Mouse (Mus musculus) CH12.LX (cell line): ENCODE measurements around the gene Ramp2.

Source experiments
- BHLHE40 ChIP-seq: IDR thresholded peaks from 2 replicates; pipeline ENCODE4 v1.6.1; 2011; ENCODE audit warnings: mild to moderate bottlenecking, low read depth, low read length, improper control_type of control experiment
- CTCF ChIP-seq, 2 experiments: IDR thresholded peaks in 1 of 2; conservative IDR thresholded peaks in 1 of 2; 2 replicates each; pipeline ENCODE4 v1.5.1; 2011 to 2012; ENCODE audit warnings: low read depth in 2 of 2, low read length in 2 of 2, improper control_type of control experiment in 1 of 2, inconsistent platforms in 1 of 2, mild to moderate bottlenecking in 1 of 2, moderate library complexity in 1 of 2
- ELF1 ChIP-seq: IDR thresholded peaks from 2 replicates; pipeline ENCODE4 v1.6.1; 2014; ENCODE audit warnings: low read depth, mild to moderate bottlenecking, inconsistent platforms, low read length, improper control_type of control experiment
- EP300 ChIP-seq: IDR thresholded peaks from 2 replicates; pipeline ENCODE4 v1.6.1; 2011; ENCODE audit warnings: low read length, improper control_type of control experiment
- MAX ChIP-seq: IDR thresholded peaks from 2 replicates; pipeline ENCODE4 v1.6.1; 2011; ENCODE audit warnings: low read length, improper control_type of control experiment
- MXI1 ChIP-seq: IDR thresholded peaks from 2 replicates; pipeline ENCODE4 v1.6.1; 2011; ENCODE audit warnings: mild to moderate bottlenecking, low read depth, low read length, improper control_type of control experiment
- MYC ChIP-seq: IDR thresholded peaks from 2 replicates; pipeline ENCODE4 v1.6.1; 2011; ENCODE audit warnings: low read depth, mild to moderate bottlenecking, improper control_type of control experiment, low read length
- NELFE ChIP-seq: IDR thresholded peaks from 2 replicates; pipeline ENCODE4 v1.6.1; 2011; ENCODE audit warnings: low read depth, low read length, improper control_type of control experiment
- POLR2A ChIP-seq: IDR thresholded peaks from 2 replicates; pipeline ENCODE4 v1.6.1; 2011; ENCODE audit warnings: low read depth, mild to moderate bottlenecking, improper control_type of control experiment, low read length
- SIN3A ChIP-seq: IDR thresholded peaks from 2 replicates; pipeline ENCODE4 v1.6.1; 2012; ENCODE audit warnings: low read length, improper control_type of control experiment, inconsistent platforms
- UBTF ChIP-seq: IDR thresholded peaks from 2 replicates; pipeline ENCODE4 v1.6.1; 2012; ENCODE audit warnings: low read depth, mild to moderate bottlenecking, inconsistent platforms, low read length, improper control_type of control experiment, moderate library complexity
- USF1 ChIP-seq: IDR thresholded peaks from 2 replicates; pipeline ENCODE4 v1.6.1; 2014; ENCODE audit warnings: low read depth, mild to moderate bottlenecking, inconsistent platforms, low read length, improper control_type of control experiment
- ZKSCAN1 ChIP-seq: IDR thresholded peaks from 2 replicates; pipeline ENCODE4 v1.6.1; 2012; ENCODE audit warnings: low read depth, inconsistent platforms, low read length, improper control_type of control experiment, borderline replicate concordance

GRCm38 (mm10) chr11:101277381-101278222, 31.8 kb downstream of the Ramp2 start:
- TF ChIP-seq MAX (0 out of 2 replicates have a peak, but pooled peaks have one; percentile 56), CTCF (conservative IDR thresholded peaks at IDR 0.05 in 1 of 2, IDR thresholded peaks at IDR 0.05 in 1 of 2; ENCODE audit: low read depth in 2 of 2, low read length in 2 of 2) (no peak), BHLHE40 (peak; percentile 84), NELFE (no peak), EP300 (peak; percentile 39), UBTF (no peak), ZKSCAN1 (no peak), SIN3A (no peak; the same call in 1 of the 2 replicates), MYC (peak; percentile 63; the same call in 1 of the 2 replicates), POLR2A (peak; percentile 53), USF1 (no peak), MXI1 (no peak; the same call in 1 of the 2 replicates), ELF1 (no peak)
